Mouse (Mus musculus) kidney, embryonic 15.5 days (tissue): ENCODE results near the gene Sgtb. TPM values are rescaled to one million over a fixed set of nuclear protein-coding genes. Genes with fewer than 3 reads are reported as not detected.

Experiments
- ATAC-seq: fragments of 200-750 bp; cut with Nextera tagmentation; replicated peaks from 2 replicates; pipeline ENCODE4 v1.8.0; 2017; ENCODE audit warnings: moderate TSS enrichment; ENCODE audit not compliant: low FRiP score
- H3K27ac ChIP-seq: fragments of 300-500 bp; sonication (generic); 2 replicates; pipeline ENCODE4 v1.5.1; 2015; ENCODE audit warnings: mild to moderate bottlenecking, inconsistent platforms
- H3K27me3 ChIP-seq: fragments of 300-500 bp; sonication (generic); 2 replicates; pipeline ENCODE4 v1.6.1; 2015; ENCODE audit warnings: inconsistent platforms
- H3K36me3 ChIP-seq: fragments of 300-500 bp; sonication (generic); 2 replicates; pipeline ENCODE4 v1.6.1; 2015; ENCODE audit warnings: inconsistent platforms
- H3K4me1 ChIP-seq: fragments of 300-500 bp; sonication (generic); 2 replicates; pipeline ENCODE4 v1.6.1; 2015; ENCODE audit warnings: inconsistent platforms
- H3K4me2 ChIP-seq: fragments of 300-500 bp; sonication (generic); 2 replicates; pipeline ENCODE4 v1.6.1; 2015; ENCODE audit warnings: moderate library complexity, mild to moderate bottlenecking, inconsistent platforms
- H3K4me3 ChIP-seq: fragments of 300-500 bp; sonication (generic); replicated peaks from 2 replicates; pipeline ENCODE4 v1.5.1; 2015; ENCODE audit warnings: mild to moderate bottlenecking, inconsistent platforms
- H3K9ac ChIP-seq: fragments of 300-500 bp; sonication (generic); 2 replicates; pipeline ENCODE4 v1.6.1; 2015; ENCODE audit warnings: mild to moderate bottlenecking, inconsistent platforms
- H3K9me3 ChIP-seq: fragments of 300-500 bp; sonication (generic); replicated peaks from 2 replicates; pipeline ENCODE4 v1.6.1; 2016; ENCODE audit warnings: inconsistent platforms
- WGBS: fragments of 180-500 bp; shearing (Covaris S2); methylation state at CpG from one replicate; pipeline ENCODE4 v1.1.7; 2015; ENCODE audit warnings: mixed read lengths; 5-methylcytosine and 5-hydroxymethylcytosine counted together
- polyA plus RNA-seq: library from polyadenylated mRNA; unstranded; fragments of >200 nt; fragmentation: Nextera tagmentation; extraction: Ambion mirVana; gene quantifications from 2 replicates; pipeline ENCODE4 v1.2.1, GENCODE M21; 2015

Sgtb gene
- polyA plus RNA-seq, 1 experiment from 2014 or later = 6.5 TPM

DNA sequence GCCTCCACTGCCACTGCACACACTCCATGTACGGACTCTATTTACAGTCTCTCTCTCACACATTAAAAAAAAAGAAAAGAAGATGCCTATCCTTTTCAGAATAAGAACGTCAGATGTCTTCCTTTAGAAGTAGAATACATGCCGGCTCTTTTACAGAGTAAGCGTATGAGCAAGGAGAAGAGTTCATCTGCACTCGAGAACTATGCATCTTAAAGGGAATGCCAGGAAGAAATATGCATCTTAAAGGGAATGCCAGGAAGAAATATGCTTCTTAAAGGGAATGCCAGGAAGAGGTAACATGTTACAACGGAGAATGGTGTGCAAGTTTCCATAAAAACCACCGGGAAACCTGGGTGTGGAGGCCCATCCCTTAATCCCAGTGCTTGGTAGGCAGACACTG lies 45.6 kb downstream of the Sgtb start:
- 91% methylated on average over 7 of the region's 7 CpGs for WGBS
- Histone ChIP-seq H3K4me3 (no peak overlapping the region), H3K27ac (no peak overlapping the region), H3K36me3 (peaks cover 61% of the 10 kb centered on the region), H3K27me3 (no peaks in the 10 kb centered on the region), H3K9ac (no peak overlapping the region), H3K9me3 (no peaks in the 10 kb centered on the region), H3K4me2 (no peak overlapping the region), H3K4me1 (no peaks in the 10 kb centered on the region)
- ATAC-seq = no peak

GRCm38 (mm10) chr13:104155686-104156085 lies 46.1 kb downstream of the Sgtb start:
- Histone ChIP-seq H3K9ac (no peak overlapping the region), H3K9me3 (no peaks in the 10 kb centered on the region), H3K4me2 (no peak overlapping the region), H3K27me3 (no peaks in the 10 kb centered on the region), H3K27ac (no peak overlapping the region), H3K4me3 (no peak overlapping the region), H3K36me3 (peaks cover 63% of the 10 kb centered on the region), H3K4me1 (no peaks in the 10 kb centered on the region)
- whole genome bisulfite sequencing = 82% methylated on average over 1 of the region's 1 CpGs
- ATAC-seq = no peak

DNA sequence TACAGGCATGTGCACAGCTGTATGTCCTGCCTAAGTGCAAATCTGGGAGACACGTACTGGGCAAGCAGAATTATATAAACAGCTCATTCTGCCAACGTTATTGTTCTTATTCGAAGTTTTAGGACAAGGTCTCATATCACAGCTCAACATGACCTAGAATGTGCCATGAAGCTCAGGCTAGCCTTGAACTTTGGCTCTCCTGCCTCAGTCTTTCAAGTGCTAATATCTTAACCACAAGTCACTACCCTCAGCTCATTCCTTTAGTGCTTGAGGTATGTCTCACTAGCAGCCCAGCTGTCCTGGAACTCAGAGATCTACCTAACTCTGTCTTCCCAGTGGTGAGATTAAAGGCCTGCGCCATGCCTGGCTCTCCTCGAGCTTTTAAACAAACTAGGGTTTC lies 62.2 kb downstream of the Sgtb start:
- no peak for ATAC-seq
- H3K36me3 ChIP-seq = peaks cover 34% of the 10 kb centered on the region
- WGBS = 95% methylated on average over 5 of the region's 5 CpGs

DNA sequence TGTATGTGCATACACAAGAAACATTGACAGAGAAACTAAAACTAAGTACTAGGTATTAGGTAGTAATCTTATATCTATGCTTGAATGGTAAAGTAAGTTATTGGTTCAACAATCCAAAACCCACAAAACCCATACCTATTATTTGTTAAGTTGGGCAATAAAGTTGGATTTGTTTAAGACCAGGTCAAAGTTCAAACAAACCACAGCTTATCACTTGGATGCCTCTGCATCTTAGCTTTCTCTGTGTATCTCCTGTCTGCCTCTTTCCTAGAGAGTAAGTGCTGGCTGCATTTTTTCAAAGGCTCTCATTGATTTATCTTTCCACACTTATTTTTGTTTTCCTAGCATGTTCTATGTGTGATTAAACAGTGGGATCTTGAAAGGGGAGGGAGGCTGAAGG lies 63.0 kb downstream of the Sgtb start:
- H3K9me3 ChIP-seq = no peaks in the 10 kb centered on the region
- no peak overlapping the region for H3K27ac ChIP-seq
- no peak overlapping the region for H3K9ac ChIP-seq
- H3K4me1 ChIP-seq = peaks cover 7% of the 10 kb centered on the region
- no peak overlapping the region for H3K4me2 ChIP-seq
- H3K4me3 ChIP-seq = no peak overlapping the region
- H3K27me3 ChIP-seq = no peaks in the 10 kb centered on the region
- H3K36me3 ChIP-seq = peaks cover 28% of the 10 kb centered on the region
- ATAC-seq = no peak

More for the DNA sequence above, 62.2 kb downstream of the Sgtb start:
- Histone ChIP-seq H3K9ac (no peak overlapping the region), H3K4me2 (no peak overlapping the region), H3K4me1 (peaks cover 4% of the 10 kb centered on the region), H3K27me3 (no peaks in the 10 kb centered on the region), H3K9me3 (no peaks in the 10 kb centered on the region), H3K4me3 (no peak overlapping the region), H3K27ac (no peak overlapping the region)

GRCm38 (mm10) chr13:104176874-104177273 lies 67.3 kb downstream of the Sgtb start:
- no peak for ATAC-seq
- H3K4me3 ChIP-seq = peak overlapping the region; percentile 83
- H3K9me3 ChIP-seq = no peaks in the 10 kb centered on the region
- H3K36me3 ChIP-seq = peaks cover 19% of the 10 kb centered on the region
- peaks cover 12% of the 10 kb centered on the region for H3K4me1 ChIP-seq
- H3K27ac ChIP-seq = no peak overlapping the region
- H3K4me2 ChIP-seq = peak overlapping the region; percentile 65
- H3K9ac ChIP-seq = no peak overlapping the region
- no peaks in the 10 kb centered on the region for H3K27me3 ChIP-seq
- 73% methylated on average over 3 of the region's 3 CpGs for WGBS

GRCm38 (mm10) chr13:104177796-104178649 lies 68.5 kb downstream of the Sgtb start, which contains the start of gene Trappc13:
TSS of gene Trappc13 (minus strand) at chr13:104178469.
- Histone ChIP-seq H3K27me3 (no peaks in the 10 kb centered on the region), H3K4me3 (peak within 1 kb of the TSS; percentile 83), H3K9me3 (no peaks in the 10 kb centered on the region), H3K36me3 (peaks cover 28% of the 10 kb centered on the region), H3K9ac (peak within 1 kb of the TSS; percentile 68), H3K27ac (peak within 1 kb of the TSS; percentile 91), H3K4me1 (peaks cover 12% of the 10 kb centered on the region), H3K4me2 (peak within 1 kb of the TSS; percentile 65)
- peak; percentile 93 for ATAC-seq
- under 1% methylated on average over 32 of the region's 32 CpGs for WGBS

- Histone ChIP-seq H3K4me1 (peaks cover 12% of the 10 kb centered on the region), H3K9ac (peak within 1 kb of the TSS; percentile 68), H3K4me2 (peak within 1 kb of the TSS; percentile 65), H3K9me3 (no peaks in the 10 kb centered on the region), H3K4me3 (peak within 1 kb of the TSS; percentile 83), H3K27ac (peak within 1 kb of the TSS; percentile 91), H3K27me3 (no peaks in the 10 kb centered on the region), H3K36me3 (peaks cover 33% of the 10 kb centered on the region)
- WGBS = under 1% methylated on average over 38 of the region's 38 CpGs
- peak; percentile 98 for ATAC-seq
Observed at GRCm38 (mm10) chr13:104178650-104179121, 69.1 kb downstream of the Sgtb start, which contains the start of gene Trim23. TSS of gene Trim23 (plus strand) at chr13:104178797.

GRCm38 (mm10) chr13:104179176-104179888 lies 69.8 kb downstream of the Sgtb start:
- Histone ChIP-seq H3K4me1 (peaks cover 12% of the 10 kb centered on the region), H3K9ac (peak overlapping the region; percentile 68), H3K4me2 (peak overlapping the region; percentile 60), H3K36me3 (peaks cover 36% of the 10 kb centered on the region), H3K4me3 (peak overlapping the region; percentile 83), H3K27ac (peak overlapping the region; percentile 83), H3K9me3 (no peaks in the 10 kb centered on the region), H3K27me3 (no peaks in the 10 kb centered on the region)
- WGBS = 12% methylated on average over 13 of the region's 13 CpGs
- ATAC-seq = no peak

DNA sequence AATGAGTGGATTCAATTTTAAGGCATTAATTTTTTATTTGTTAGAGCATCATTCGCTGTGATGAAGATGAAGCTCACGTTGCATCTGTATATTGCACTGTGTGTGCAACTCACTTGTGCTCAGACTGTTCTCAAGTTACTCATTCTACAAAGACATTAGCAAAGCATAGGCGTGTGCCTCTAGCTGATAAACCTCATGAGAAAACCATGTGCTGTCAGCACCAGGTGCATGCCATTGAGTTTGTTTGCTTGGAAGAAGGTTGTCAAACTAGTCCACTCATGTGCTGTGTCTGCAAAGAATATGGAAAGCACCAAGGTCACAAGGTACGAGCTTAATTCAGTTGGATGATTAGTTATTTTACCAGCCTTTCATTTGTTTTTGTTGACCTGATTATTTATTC lies 77.8 kb downstream of the Sgtb start:
- Histone ChIP-seq H3K4me3 (no peak overlapping the region), H3K4me2 (no peak overlapping the region), H3K36me3 (peaks cover 65% of the 10 kb centered on the region), H3K4me1 (no peaks in the 10 kb centered on the region), H3K9ac (no peak overlapping the region), H3K27ac (no peak overlapping the region), H3K27me3 (no peaks in the 10 kb centered on the region), H3K9me3 (no peaks in the 10 kb centered on the region)
- no peak for ATAC-seq
- WGBS = 85% methylated on average over 4 of the region's 4 CpGs

Other genes starting within 250 kb of the Sgtb start
- gene Erbin, start 189.2 kb upstream of the Sgtb start, polyA plus RNA-seq = 17.9 and 19.4 TPM in 2 replicates
- 16.1 and 18.6 TPM in 2 replicates for gene Nln, start 127 bp upstream of the Sgtb start, polyA plus RNA-seq
- 66.2 and 69.8 TPM in 2 replicates for gene Trappc13, start 68.7 kb downstream of the Sgtb start, polyA plus RNA-seq
- gene Trim23, start 69.1 kb downstream of the Sgtb start, polyA plus RNA-seq = 19.0 and 20.8 TPM in 2 replicates
- 77.8 and 82.9 TPM in 2 replicates for gene Cenpk, start 118.9 kb downstream of the Sgtb start, polyA plus RNA-seq
- 17.4 and 18.8 TPM in 2 replicates for gene Ppwd1, start 119.1 kb downstream of the Sgtb start, polyA plus RNA-seq
- 1.9 and 2.3 TPM in 2 replicates for gene Adamts6, start 178.1 kb downstream of the Sgtb start, polyA plus RNA-seq